Mouse (Mus musculus): Measurements from ENCODE around the gene Mapk7. TPM values are rescaled to one million over a fixed set of nuclear protein-coding genes. Genes with fewer than 3 reads are reported as not detected.

Mapk7 gene
- total and polyA plus RNA-seq, 3 experiments: 5.1 to 21.6 (median 12.2) TPM

- Histone ChIP-seq H3K9ac (ENCODE audit: insufficient read depth, low read depth) (no peak overlapping the region), H3K4me1 (ENCODE audit: control insufficient read depth in 1 of 2, insufficient read depth in 2 of 2) (no peaks in the 10 kb centered on the region), H3K79me2 (replicated peaks; ENCODE audit: control insufficient read depth, extremely low read depth, insufficient read depth, poor library complexity, severe bottlenecking) (no peaks in the 10 kb centered on the region), H3K9me3 (replicated peaks; ENCODE audit: low read length) (peaks cover 6% of the 10 kb centered on the region), H3K27me3 (replicated peaks) (peaks cover 81% of the 10 kb centered on the region), H3K36me3 (replicated peaks in 1 of 2; ENCODE audit: control insufficient read depth in 1 of 2, insufficient read depth in 1 of 2, low read length in 1 of 2) (no peaks in the 10 kb centered on the region), H3K4me3 (replicated peaks in 1 of 3; ENCODE audit: low read depth in 2 of 3, low read length in 2 of 3, poor library complexity in 1 of 3) (no peak overlapping the region), H3K27ac (ENCODE audit: insufficient read depth, low read depth) (no peak overlapping the region), H3K4me2 (ENCODE audit: insufficient read depth, low read depth, poor library complexity, severe bottlenecking) (no peak overlapping the region)
- dilution Hi-C loops (cut with MboI; ENCODE audit: extremely low pct_ligation_motif_present, extremely low pct_unique_long_range_greater_than_20kb, low sequenced_read_pairs): no loop called here
- in situ Hi-C loops (cut with MboI; ENCODE audit: low pct_ligation_motif_present, low pct_unique_long_range_greater_than_20kb, low sequenced_read_pairs): loop anchor here (5.0 kb wide), 1 partner anchor 44 kb away; the partner anchor contains the start of gene Mapk7
- no peak for DNase-seq (ENCODE audit: extremely low read depth)
- no peak for TF ChIP-seq POLR2AphosphoS2 (IDR thresholded peaks at IDR 0.05; ENCODE audit: low read depth, low read length)
- no peak for TF ChIP-seq CHD1 (IDR thresholded peaks at IDR 0.05; ENCODE audit: low read depth, low read length)
- no peak for TF ChIP-seq ETS1 (conservative IDR thresholded peaks at IDR 0.05; ENCODE audit: low read depth, low read length)
- no peak for TF ChIP-seq MYC (IDR thresholded peaks at IDR 0.05; ENCODE audit: low read depth, low read length)
- TF ChIP-seq JUN (IDR thresholded peaks at IDR 0.05; ENCODE audit: insufficient read depth, low read depth, low read length): no peak
- TF ChIP-seq TBP (conservative IDR thresholded peaks at IDR 0.05; ENCODE audit: low read depth, low read length): no peak
- TF ChIP-seq USF1 (IDR thresholded peaks at IDR 0.05; ENCODE audit: low read depth, low read length): no peak
- no peak for TF ChIP-seq E2F4 (IDR thresholded peaks at IDR 0.05; ENCODE audit: insufficient replicate concordance, low read depth, low read length)
- no peak for TF ChIP-seq BHLHE40 (IDR thresholded peaks at IDR 0.05; ENCODE audit: low read depth, low read length)
- TF ChIP-seq MAFK (IDR thresholded peaks at IDR 0.05; ENCODE audit: insufficient replicate concordance, low read length): no peak
- TF ChIP-seq NRF1 (IDR thresholded peaks at IDR 0.05; ENCODE audit: low read depth, low read length): no peak
- TF ChIP-seq UBTF (IDR thresholded peaks at IDR 0.05; ENCODE audit: low read depth, low read length): no peak
- no peak for TF ChIP-seq ZC3H11A (IDR thresholded peaks at IDR 0.05; ENCODE audit: low read depth, low read length)
- no peak for TF ChIP-seq ELF1 (IDR thresholded peaks at IDR 0.05; ENCODE audit: low read depth, low read length)
Observed at GRCm38 (mm10) chr11:61448041-61448440, 46.2 kb downstream of the Mapk7 start.

- in situ Hi-C loops (cut with MboI; ENCODE audit: low pct_ligation_motif_present, low pct_unique_long_range_greater_than_20kb, low sequenced_read_pairs): loop anchor here (5.0 kb wide), 1 partner anchor 45 kb away; the partner anchor contains the start of gene Mapk7
- Histone ChIP-seq H3K9me3 (replicated peaks; ENCODE audit: low read length) (peaks cover 7% of the 10 kb centered on the region), H3K27me3 (replicated peaks) (peaks cover 80% of the 10 kb centered on the region), H3K9ac (ENCODE audit: insufficient read depth, low read depth) (no peak overlapping the region), H3K79me2 (replicated peaks; ENCODE audit: control insufficient read depth, extremely low read depth, insufficient read depth, poor library complexity, severe bottlenecking) (no peaks in the 10 kb centered on the region), H3K36me3 (replicated peaks in 1 of 2; ENCODE audit: control insufficient read depth in 1 of 2, insufficient read depth in 1 of 2, low read length in 1 of 2) (no peaks in the 10 kb centered on the region), H3K27ac (ENCODE audit: insufficient read depth, low read depth) (no peak overlapping the region), H3K4me2 (ENCODE audit: insufficient read depth, low read depth, poor library complexity, severe bottlenecking) (no peak overlapping the region), H3K4me3 (replicated peaks in 1 of 3; ENCODE audit: low read depth in 2 of 3, low read length in 2 of 3, poor library complexity in 1 of 3) (no peak overlapping the region), H3K4me1 (ENCODE audit: control insufficient read depth in 1 of 2, insufficient read depth in 2 of 2) (no peaks in the 10 kb centered on the region)
- dilution Hi-C loops (cut with MboI; ENCODE audit: extremely low pct_ligation_motif_present, extremely low pct_unique_long_range_greater_than_20kb, low sequenced_read_pairs): no loop called here
- TF ChIP-seq BHLHE40 (IDR thresholded peaks at IDR 0.05; ENCODE audit: low read depth, low read length) (no peak), JUND (conservative IDR thresholded peaks at IDR 0.05; ENCODE audit: low read depth, low read length) (no peak), MAZ (IDR thresholded peaks at IDR 0.05; ENCODE audit: low read depth, low read length) (no peak), UBTF (IDR thresholded peaks at IDR 0.05; ENCODE audit: low read depth, low read length) (no peak), CHD1 (IDR thresholded peaks at IDR 0.05; ENCODE audit: low read depth, low read length) (no peak), POLR2AphosphoS2 (IDR thresholded peaks at IDR 0.05; ENCODE audit: low read depth, low read length) (no peak), USF2 (conservative IDR thresholded peaks at IDR 0.05; ENCODE audit: low read depth, low read length) (no peak)
- no peak for DNase-seq (ENCODE audit: extremely low read depth)
Observed at GRCm38 (mm10) chr11:61447296-61447695, 46.9 kb downstream of the Mapk7 start.
